Mouse (Mus musculus) limb, embryonic 15.5 days (tissue): Measurements from ENCODE around the gene Dld. TPM values are rescaled to one million over a fixed set of nuclear protein-coding genes. Genes with fewer than 3 reads are reported as not detected.

Source experiments
- ATAC-seq: fragments of 200-750 bp; cut with Nextera tagmentation; 2 replicates; pipeline ENCODE4 v1.8.0; 2017; ENCODE audit warnings: low read depth, moderate TSS enrichment; ENCODE audit not compliant: insufficient number of reproducible peaks, low FRiP score, low TSS enrichment
- H3K27ac ChIP-seq: fragments of 300-500 bp; sonication (generic); 2 replicates; pipeline ENCODE4 v1.5.1; 2015; ENCODE audit warnings: moderate library complexity, mild to moderate bottlenecking, inconsistent platforms
- H3K27me3 ChIP-seq: fragments of 300-500 bp; sonication (generic); 2 replicates; pipeline ENCODE4 v1.6.1; 2015; ENCODE audit warnings: inconsistent platforms
- H3K36me3 ChIP-seq: fragments of 300-500 bp; sonication (generic); 2 replicates; pipeline ENCODE4 v1.6.1; 2015; ENCODE audit warnings: inconsistent platforms
- H3K4me1 ChIP-seq: fragments of 300-500 bp; sonication (generic); 2 replicates; pipeline ENCODE4 v1.6.1; 2015; ENCODE audit warnings: inconsistent platforms
- H3K4me2 ChIP-seq: fragments of 300-500 bp; sonication (generic); 2 replicates; pipeline ENCODE4 v1.6.1; 2015; ENCODE audit warnings: mild to moderate bottlenecking, inconsistent platforms
- H3K4me3 ChIP-seq: fragments of 300-500 bp; sonication (generic); 2 replicates; pipeline ENCODE4 v1.5.1; 2015; ENCODE audit warnings: mild to moderate bottlenecking, inconsistent platforms
- H3K9ac ChIP-seq: fragments of 300-500 bp; sonication (generic); 2 replicates; pipeline ENCODE4 v1.6.1; 2015; ENCODE audit warnings: inconsistent platforms
- H3K9me3 ChIP-seq: fragments of 300-500 bp; sonication (generic); 2 replicates; pipeline ENCODE4 v1.6.1; 2016; ENCODE audit warnings: inconsistent platforms
- WGBS: fragments of 180-500 bp; shearing (Covaris S2); methylation state at CpG from one replicate; pipeline ENCODE4 v1.1.7; 2015; 5-methylcytosine and 5-hydroxymethylcytosine counted together
- polyA plus RNA-seq: library from polyadenylated mRNA; unstranded; fragments of >200 nt; fragmentation: Nextera tagmentation; extraction: Ambion mirVana; gene quantifications from 2 replicates; pipeline ENCODE4 v1.2.1, GENCODE M21; 2015

Gene Dld
- polyA plus RNA-seq, 1 experiment from 2014 or later: 119 TPM

DNA sequence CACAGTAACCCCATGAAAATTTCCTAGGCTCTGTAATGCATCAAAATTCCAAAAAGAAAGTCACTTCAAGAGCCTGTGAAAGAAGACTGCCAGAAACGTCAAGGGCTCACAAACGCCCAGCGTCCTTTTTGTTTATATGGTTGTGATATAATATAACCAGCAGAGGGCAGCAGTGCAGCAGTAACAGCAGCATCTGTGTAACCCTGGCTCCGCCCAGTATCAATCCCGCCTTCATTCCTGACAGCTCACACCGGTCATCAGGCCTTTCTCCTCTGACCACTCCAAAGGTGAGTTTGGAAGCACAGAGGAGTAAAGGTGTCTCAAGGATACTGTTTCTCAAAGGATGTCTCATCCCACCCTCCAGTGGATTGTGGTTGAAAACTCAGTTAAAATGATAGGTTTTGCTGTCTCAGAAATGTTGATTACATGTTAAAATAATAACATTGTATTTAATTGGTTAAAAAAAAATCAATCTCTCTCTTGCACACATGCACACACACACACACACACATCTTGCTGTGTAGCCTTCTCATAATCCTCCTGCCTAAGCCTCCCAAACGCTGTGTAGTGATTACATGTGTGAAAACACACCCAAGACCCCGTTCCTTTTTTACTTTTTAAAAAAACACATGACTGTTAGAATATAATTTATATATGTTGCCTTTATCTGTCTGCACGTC, 23.5 kb upstream of the Dld start:
- Histone ChIP-seq H3K9me3 (no peaks in the 10 kb centered on the region), H3K9ac (no peak overlapping the region), H3K27me3 (no peaks in the 10 kb centered on the region), H3K4me2 (no peak overlapping the region), H3K4me3 (no peak overlapping the region), H3K36me3 (no peaks in the 10 kb centered on the region), H3K4me1 (peaks cover 8% of the 10 kb centered on the region; the same call in 1 of the 2 replicates), H3K27ac (no peak overlapping the region)
- 36% methylated on average over 9 of the region's 9 CpGs for WGBS
- no peak for ATAC-seq

DNA sequence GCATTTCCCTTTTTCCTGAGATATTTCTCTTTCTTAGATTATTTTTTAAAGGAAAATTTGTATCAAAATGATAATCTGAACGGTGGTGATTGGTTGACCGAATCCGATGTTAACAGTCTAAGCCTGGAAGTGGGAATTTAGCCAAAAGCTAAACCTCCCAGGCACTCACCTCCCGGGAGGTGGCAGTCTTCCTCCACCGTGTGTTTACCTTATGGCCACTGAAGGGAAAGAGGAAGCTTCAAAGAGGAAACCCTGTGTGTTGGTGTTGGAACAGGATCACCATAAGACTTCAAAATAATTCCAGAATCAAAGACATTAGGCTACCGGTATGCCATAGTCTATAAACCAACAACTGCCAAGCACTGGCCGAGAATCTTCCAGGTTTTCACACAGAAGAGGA, 18.4 kb upstream of the Dld start:
- no peaks in the 10 kb centered on the region for H3K27me3 ChIP-seq
- H3K9ac ChIP-seq: no peak overlapping the region
- H3K4me3 ChIP-seq: no peak overlapping the region
- 78% methylated on average over 7 of the region's 7 CpGs for WGBS
- no peaks in the 10 kb centered on the region for H3K4me1 ChIP-seq
- H3K4me2 ChIP-seq: no peak overlapping the region
- H3K9me3 ChIP-seq: no peaks in the 10 kb centered on the region
- no peak overlapping the region for H3K27ac ChIP-seq
- no peaks in the 10 kb centered on the region for H3K36me3 ChIP-seq
- ATAC-seq: no peak

DNA sequence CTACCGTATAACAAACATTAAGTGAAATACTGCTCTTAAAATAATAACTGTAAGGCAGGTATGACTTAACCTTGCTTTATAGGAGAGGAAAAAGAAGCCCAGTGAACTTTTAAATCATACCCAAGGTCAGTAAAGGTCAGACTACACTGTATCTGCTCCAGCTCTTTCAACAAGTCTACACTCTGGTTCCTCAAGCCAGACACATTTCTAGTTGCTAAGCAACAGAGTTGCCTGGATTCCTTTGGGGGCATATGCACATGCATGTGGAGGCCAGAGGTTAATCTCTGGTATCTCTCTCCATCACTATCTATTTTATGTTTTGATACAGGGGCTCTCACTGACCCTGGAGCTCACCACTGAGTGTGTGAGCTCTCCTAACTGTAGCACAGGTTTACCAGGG, 17.9 kb upstream of the Dld start:
- Histone ChIP-seq H3K27me3 (no peaks in the 10 kb centered on the region), H3K4me2 (no peak overlapping the region), H3K4me3 (no peak overlapping the region)

DNA sequence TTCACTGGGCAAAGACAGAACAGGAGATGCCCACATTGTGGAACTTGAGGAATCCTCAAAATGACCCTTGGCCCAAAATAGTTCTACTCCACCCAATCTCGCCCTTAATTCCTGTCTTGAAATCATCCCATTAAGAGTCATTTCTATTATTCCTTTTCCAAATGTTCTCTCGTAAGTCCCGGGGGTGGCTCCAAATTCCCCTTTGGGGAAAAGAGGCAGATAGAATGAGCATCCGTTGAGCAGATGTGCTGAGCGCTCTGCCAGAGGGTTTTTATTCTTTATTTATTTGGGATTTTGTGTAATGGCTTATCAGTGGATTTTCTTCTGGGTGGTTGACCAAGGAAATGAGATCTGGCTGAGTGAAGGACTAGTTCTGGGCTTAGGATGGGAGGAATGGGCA, 16.5 kb upstream of the Dld start:
- WGBS: 76% methylated on average over 5 of the region's 5 CpGs
- H3K27me3 ChIP-seq: no peaks in the 10 kb centered on the region
- H3K36me3 ChIP-seq: no peaks in the 10 kb centered on the region
- H3K9me3 ChIP-seq: no peaks in the 10 kb centered on the region
- H3K4me2 ChIP-seq: no peak overlapping the region
- ATAC-seq: no peak
- no peaks in the 10 kb centered on the region for H3K4me1 ChIP-seq
- H3K27ac ChIP-seq: no peak overlapping the region
- H3K4me3 ChIP-seq: no peak overlapping the region
- no peak overlapping the region for H3K9ac ChIP-seq

More for the DNA sequence above, 17.9 kb upstream of the Dld start:
- no peaks in the 10 kb centered on the region for H3K36me3 ChIP-seq
- H3K9me3 ChIP-seq: no peaks in the 10 kb centered on the region
- H3K27ac ChIP-seq: no peak overlapping the region
- no peak overlapping the region for H3K9ac ChIP-seq
- no peak for ATAC-seq
- 83% methylated on average over 1 of the region's 1 CpGs for WGBS
- no peaks in the 10 kb centered on the region for H3K4me1 ChIP-seq

DNA sequence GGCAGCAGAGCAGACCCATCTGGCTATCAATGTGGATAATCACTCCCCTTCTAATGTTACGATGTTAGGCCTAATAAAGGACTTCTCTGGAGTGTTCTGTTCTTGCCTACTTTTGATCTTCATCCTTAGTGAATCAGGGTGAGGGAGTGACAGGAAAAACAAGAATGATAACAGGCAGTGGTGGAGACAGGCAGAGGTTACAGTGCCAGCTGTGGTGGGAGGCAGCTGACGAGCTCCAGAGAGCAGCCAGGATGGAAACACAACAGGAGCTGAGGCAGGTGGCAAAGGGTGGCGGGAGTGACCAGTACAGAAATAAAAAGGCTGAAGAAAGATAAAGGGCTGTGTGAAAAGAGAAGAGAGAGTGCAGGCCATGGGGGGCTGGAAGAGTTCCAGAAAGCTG, 15.2 kb upstream of the Dld start:
- Histone ChIP-seq H3K9ac (no peak overlapping the region), H3K27me3 (no peaks in the 10 kb centered on the region), H3K4me2 (no peak overlapping the region), H3K27ac (no peak overlapping the region), H3K4me3 (no peak overlapping the region), H3K9me3 (no peaks in the 10 kb centered on the region), H3K4me1 (no peaks in the 10 kb centered on the region), H3K36me3 (no peaks in the 10 kb centered on the region)
- 54% methylated on average over 3 of the region's 3 CpGs for WGBS
- no peak for ATAC-seq

DNA sequence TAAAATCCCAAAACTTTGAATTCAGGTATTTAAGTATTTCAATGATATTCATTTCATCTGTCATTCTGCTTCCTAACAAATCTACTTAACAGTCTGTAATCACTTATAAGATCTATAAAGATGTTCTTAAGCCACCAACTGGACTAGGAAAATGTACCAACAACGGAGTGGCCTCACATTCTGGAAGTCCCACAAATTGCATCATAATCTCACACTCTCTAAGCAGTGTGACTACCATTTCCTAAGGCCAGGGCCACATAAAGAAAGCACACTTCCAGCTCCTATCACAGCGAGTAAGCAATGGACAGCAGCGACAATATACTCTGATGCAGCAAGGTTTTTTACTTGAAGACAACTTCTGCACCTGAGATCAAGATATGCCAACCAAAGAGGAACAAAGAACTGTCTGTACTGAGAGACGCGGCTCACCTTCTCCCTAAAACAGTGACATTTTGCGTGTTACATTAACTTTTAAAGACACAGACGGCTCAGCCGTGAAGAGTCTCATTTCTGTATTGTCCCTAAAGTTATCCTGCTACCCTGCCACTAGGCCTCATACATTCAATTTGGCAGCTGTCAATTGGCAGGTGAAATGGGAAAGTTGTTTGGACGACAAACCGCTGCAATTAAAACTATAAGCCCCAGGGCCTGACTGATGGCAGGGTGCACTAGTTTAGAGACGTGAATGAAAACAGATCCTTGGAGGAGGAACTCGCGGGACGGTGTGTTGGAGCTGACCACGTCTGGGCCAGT, 886 bp downstream of the Dld start:
- no peaks in the 10 kb centered on the region for H3K9me3 ChIP-seq
- WGBS: 25% methylated on average over 15 of the region's 15 CpGs
- no peak overlapping the region; the same call in 1 of the 2 replicates for H3K27ac ChIP-seq
- H3K9ac ChIP-seq: peak overlapping the region; percentile 97
- peak overlapping the region; percentile 77 for H3K4me2 ChIP-seq
- H3K27me3 ChIP-seq: no peaks in the 10 kb centered on the region
- H3K36me3 ChIP-seq: peaks cover 17% of the 10 kb centered on the region
- peaks cover 5% of the 10 kb centered on the region for H3K4me1 ChIP-seq
- peak overlapping the region; percentile 91 for H3K4me3 ChIP-seq
- no peak for ATAC-seq

DNA sequence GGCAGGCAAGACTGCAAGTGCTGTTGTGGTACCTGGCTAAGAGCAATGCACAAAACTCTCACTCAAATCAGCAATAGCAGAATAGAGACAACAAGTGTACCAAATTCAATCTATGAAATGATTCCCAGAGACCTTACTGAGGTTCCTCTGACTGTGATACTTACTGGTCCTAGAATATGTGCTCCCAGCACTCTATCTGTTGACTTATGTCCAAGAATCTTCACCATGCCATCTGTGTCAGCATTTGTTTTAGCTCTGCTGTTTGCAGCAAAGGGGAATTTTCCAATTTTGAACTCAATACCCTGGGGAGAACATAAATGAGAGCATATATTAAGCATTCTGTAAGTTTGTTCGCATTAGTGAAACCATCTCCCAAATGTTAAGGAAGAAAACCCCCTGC, 18.0 kb downstream of the Dld start:
- H3K9me3 ChIP-seq: no peaks in the 10 kb centered on the region
- no peak overlapping the region for H3K4me3 ChIP-seq
- no peak overlapping the region for H3K27ac ChIP-seq
- WGBS: 93% methylated on average over 1 of the region's 1 CpGs
- H3K4me2 ChIP-seq: no peak overlapping the region
- no peaks in the 10 kb centered on the region for H3K27me3 ChIP-seq
- H3K4me1 ChIP-seq: no peaks in the 10 kb centered on the region
- no peak for ATAC-seq
- no peak overlapping the region for H3K9ac ChIP-seq
- H3K36me3 ChIP-seq: peaks cover 68% of the 10 kb centered on the region

DNA sequence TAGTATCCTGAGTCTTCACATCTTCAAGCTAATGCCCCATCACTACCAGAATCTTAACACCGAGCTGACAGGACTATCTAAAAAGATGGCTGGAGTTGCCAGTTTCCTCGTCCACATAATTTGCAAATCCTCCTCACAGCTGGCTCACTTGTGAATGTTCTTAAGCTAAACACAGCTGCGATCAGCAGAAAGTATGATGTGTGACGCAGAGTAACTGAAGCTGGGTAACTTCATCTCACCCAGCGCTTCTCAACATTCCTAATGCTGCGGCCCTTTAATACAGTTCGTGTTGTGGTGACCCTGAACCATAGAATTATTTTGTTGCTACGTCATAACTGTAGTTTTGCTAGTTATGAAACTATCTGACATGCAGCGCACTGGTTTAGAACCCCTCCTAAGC, 24.1 kb downstream of the Dld start:
- no peaks in the 10 kb centered on the region for H3K4me1 ChIP-seq
- H3K36me3 ChIP-seq: peaks cover 64% of the 10 kb centered on the region
- H3K4me2 ChIP-seq: no peak overlapping the region
- H3K27ac ChIP-seq: no peak overlapping the region
- H3K9me3 ChIP-seq: no peaks in the 10 kb centered on the region
- ATAC-seq: no peak
- H3K9ac ChIP-seq: no peak overlapping the region
- H3K27me3 ChIP-seq: no peaks in the 10 kb centered on the region
- WGBS: 89% methylated on average over 9 of the region's 9 CpGs
- H3K4me3 ChIP-seq: no peak overlapping the region

DNA sequence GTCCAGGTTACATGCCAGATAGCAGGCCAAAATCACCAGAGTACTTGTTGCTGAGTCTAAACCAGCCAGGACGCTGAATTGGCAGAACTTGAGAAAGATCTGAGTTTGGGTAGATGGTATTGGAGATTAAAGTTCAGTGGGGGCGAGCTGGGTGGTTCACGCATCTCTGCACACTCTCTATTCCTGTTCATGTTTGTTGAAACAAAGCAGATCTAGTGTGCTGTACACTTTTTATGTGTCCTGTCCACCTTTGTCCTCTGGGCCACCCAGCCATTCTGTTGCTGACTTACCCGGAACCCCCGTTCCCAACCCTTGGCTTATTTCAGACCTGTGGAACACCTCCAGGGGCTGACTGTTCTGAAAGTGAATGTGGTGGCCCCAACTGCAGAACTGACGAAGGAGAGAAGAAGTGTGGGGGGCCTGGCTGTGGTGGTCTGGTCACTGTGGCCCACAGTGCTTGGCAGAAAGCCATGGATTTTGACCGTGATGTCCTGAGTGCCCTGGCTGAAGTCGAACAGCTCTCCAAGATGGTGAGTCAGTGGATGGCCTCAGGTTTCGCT, 28.0 kb downstream of the Dld start:
- H3K9ac ChIP-seq: no peak overlapping the region
- peaks cover 11% of the 10 kb centered on the region for H3K4me1 ChIP-seq
- no peak overlapping the region for H3K4me2 ChIP-seq
- H3K27me3 ChIP-seq: no peaks in the 10 kb centered on the region
- no peak overlapping the region for H3K27ac ChIP-seq
- no peak for ATAC-seq
- no peak overlapping the region for H3K4me3 ChIP-seq
- no peaks in the 10 kb centered on the region for H3K9me3 ChIP-seq
- 85% methylated on average over 9 of the region's 9 CpGs for WGBS
- peaks cover 50% of the 10 kb centered on the region for H3K36me3 ChIP-seq

DNA sequence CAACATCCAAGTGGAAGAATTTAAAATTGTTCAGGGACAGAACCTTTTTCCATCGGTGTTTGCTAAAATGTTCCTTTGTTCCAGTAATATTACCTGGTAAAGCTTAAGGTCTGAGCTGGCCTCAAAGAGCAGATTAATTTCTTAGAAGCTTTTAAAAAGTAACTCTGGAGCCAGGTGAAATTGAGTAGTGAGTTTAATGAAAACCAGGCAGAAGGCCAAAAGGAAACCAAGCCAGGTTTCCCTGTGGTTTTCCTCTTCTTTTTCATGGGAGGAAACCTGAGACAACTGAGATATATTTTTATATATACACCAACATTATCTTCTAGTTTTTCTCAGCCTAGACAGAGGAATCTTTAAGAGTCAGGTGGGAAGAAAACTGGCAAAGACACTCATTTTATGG, 29.7 kb downstream of the Dld start:
- H3K27ac ChIP-seq: peak overlapping the region; percentile 24; the same call in 1 of the 2 replicates
- no peaks in the 10 kb centered on the region for H3K27me3 ChIP-seq
- H3K36me3 ChIP-seq: peaks cover 59% of the 10 kb centered on the region
- H3K9me3 ChIP-seq: no peaks in the 10 kb centered on the region
- no peak for ATAC-seq
- peaks cover 11% of the 10 kb centered on the region for H3K4me1 ChIP-seq
- H3K4me3 ChIP-seq: no peak overlapping the region
- no peak overlapping the region for H3K4me2 ChIP-seq
- WGBS: 28% methylated on average over 1 of the region's 1 CpGs
- H3K9ac ChIP-seq: no peak overlapping the region

DNA sequence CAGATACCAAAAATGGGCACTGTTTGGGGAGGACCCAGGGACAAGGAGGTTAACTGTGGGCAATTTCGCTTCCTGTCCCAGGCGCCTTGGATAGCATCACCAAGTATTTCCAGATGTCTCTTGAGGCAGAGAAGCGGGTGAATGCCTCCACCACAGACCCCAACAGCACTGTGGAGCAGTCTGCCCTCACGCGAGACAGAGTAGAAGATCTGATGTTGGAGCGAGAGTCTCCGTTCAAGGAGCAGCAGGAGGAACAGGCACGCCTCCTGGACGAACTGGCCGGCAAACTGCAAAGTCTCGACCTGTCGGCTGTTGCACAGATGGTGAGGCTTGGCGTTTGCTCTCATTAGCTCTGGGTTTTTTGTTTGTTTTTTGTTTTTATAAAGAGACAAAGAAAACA, 30.4 kb downstream of the Dld start:
- Histone ChIP-seq H3K4me3 (no peak overlapping the region), H3K4me1 (peaks cover 11% of the 10 kb centered on the region), H3K4me2 (no peak overlapping the region), H3K9me3 (no peaks in the 10 kb centered on the region), H3K27me3 (no peaks in the 10 kb centered on the region), H3K9ac (no peak overlapping the region), H3K36me3 (peaks cover 58% of the 10 kb centered on the region), H3K27ac (peak overlapping the region; percentile 38; the same call in 1 of the 2 replicates)
- 34% methylated on average over 13 of the region's 13 CpGs for WGBS
- no peak for ATAC-seq

DNA sequence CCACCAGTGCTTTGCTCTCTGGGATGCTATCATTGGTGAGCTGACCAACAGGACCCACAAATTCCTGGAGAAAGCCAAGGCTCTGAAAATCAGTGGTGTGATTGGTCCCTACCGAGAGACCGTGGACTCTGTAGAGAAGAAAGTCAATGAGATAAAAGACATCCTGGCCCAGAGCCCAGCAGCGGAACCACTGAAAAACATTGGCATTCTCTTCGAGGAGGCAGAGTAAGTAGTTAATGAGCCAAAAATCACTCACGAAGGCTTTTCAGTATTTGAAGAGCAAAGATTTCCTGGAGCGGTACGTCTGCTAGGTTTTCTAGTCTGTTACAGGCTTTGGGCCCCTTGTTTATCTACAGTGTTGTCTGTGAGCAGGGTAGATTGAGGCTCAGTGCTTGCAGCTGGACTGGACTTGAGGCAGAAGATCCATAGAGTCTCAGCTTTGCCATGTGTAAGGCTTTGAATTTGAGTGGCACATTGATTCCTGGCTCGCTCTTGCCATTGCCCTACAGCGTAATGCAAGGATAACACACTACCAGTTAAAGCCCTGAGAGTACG, 32.8 kb downstream of the Dld start:
- WGBS: 80% methylated on average over 10 of the region's 10 CpGs
- no peak overlapping the region for H3K9ac ChIP-seq
- no peaks in the 10 kb centered on the region for H3K27me3 ChIP-seq
- H3K27ac ChIP-seq: no peak overlapping the region
- peaks cover 59% of the 10 kb centered on the region for H3K36me3 ChIP-seq
- H3K9me3 ChIP-seq: no peaks in the 10 kb centered on the region
- no peak overlapping the region for H3K4me3 ChIP-seq
- H3K4me1 ChIP-seq: peaks cover 11% of the 10 kb centered on the region
- H3K4me2 ChIP-seq: no peak overlapping the region
- ATAC-seq: no peak
